Mouse (Mus musculus): ENCODE results near the gene Tesc.

DNA sequence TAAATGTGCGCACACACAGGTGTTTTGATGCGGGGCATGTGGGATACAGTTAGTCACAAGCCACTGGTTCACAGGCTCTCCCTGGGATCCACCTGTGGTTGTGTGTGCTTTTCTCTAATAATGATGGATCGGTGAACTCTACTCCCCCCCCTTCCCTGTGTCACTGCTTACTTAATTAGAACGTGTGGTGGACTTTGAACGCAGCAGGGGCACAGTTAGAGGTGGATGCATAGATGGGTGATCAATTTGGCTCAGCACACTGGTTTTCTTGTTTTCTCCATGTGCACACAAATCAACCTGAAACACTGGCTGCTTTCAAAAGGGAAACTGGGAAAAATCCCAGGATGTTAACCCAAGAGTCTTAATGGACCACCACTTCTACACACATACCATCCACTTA, 48.5 kb upstream of the Tesc start:
- TF ChIP-seq CTCF (IDR thresholded peaks at IDR 0.05; ENCODE audit: control insufficient read depth, insufficient read depth, insufficient replicate concordance, low read depth, low read length) (no peak), POLR2A (IDR thresholded peaks at IDR 0.05; ENCODE audit: control insufficient read depth, low read depth, low read length) (no peak)

Data from testis, adult 2 months (tissue).